Mouse (Mus musculus) brain, embryonic 14.5 days (tissue): ENCODE results near the gene Eya2.

Experiments
- CTCF ChIP-seq: fragments of 200-500 bp; IDR thresholded peaks from 2 replicates; pipeline ENCODE4 v1.5.1; 2012; ENCODE audit warnings: inconsistent platforms, mild to moderate bottlenecking, moderate library complexity, borderline replicate concordance; ENCODE audit not compliant: insufficient read depth, insufficient read length; ENCODE audit errors: extremely low read depth
- POLR2A ChIP-seq: fragments of 200-500 bp; IDR thresholded peaks from 2 replicates; pipeline ENCODE4 v1.6.1; 2012; ENCODE audit warnings: mild to moderate bottlenecking, inconsistent platforms, borderline replicate concordance; ENCODE audit not compliant: poor library complexity, insufficient read depth, insufficient read length, severe bottlenecking; ENCODE audit errors: extremely low read depth

- no peak for TF ChIP-seq CTCF
- TF ChIP-seq POLR2A: no peak
Observed at GRCm38 (mm10) chr2:165748426-165748825, 153.6 kb downstream of the Eya2 start.
